Mouse (Mus musculus) left cerebral cortex, postnatal 10 days (tissue): ENCODE measurements at regions not wholly inside any gene's neighbourhood (a gene's known extent, or its start where the extent isn't known, plus 50 kb on each side); places are given as distances from the start of the nearest gene placed in this dataset.
"Not testable (repeated sequence)": the region's sequence is repeated elsewhere in the genome, so short reads cannot be mapped to it uniquely, and the experiment has no call there.

Experiments used
- DNase-seq, 2 experiments: peaks; one replicate each; pipeline ENCODE4 v3.0.0; 2021 to 2022; ENCODE audit warnings: low spot score in 2 of 2, mixed read lengths in 1 of 2; ENCODE audit errors: extremely low spot score in 1 of 2
- intact Hi-C: fragments of 180-260 bp; cut with DNase I; formaldehyde crosslinking; loops from one replicate; pipeline ENCODE4 v1.15.1; 2025

GRCm38 (mm10) chr10:69020811-69021743 is 130.2 kb upstream of the Rhobtb1 start:
- intact Hi-C loops: no loop called here
- DNase-seq: no peak

- no peak for DNase-seq
- intact Hi-C loops: no loop called here
Observed at GRCm38 (mm10) chr10:69033410-69033809, 117.8 kb upstream of the Rhobtb1 start.

- intact Hi-C loops: no loop called here
- no peak for DNase-seq
Observed at GRCm38 (mm10) chr10:69034390-69035120, 116.7 kb upstream of the Rhobtb1 start.

- intact Hi-C loops, DNase-seq: not testable (repeated sequence)
Observed at GRCm38 (mm10) chr10:69035536-69035935, 115.7 kb upstream of the Rhobtb1 start.

GRCm38 (mm10) chr10:69036096-69036495 is 115.1 kb upstream of the Rhobtb1 start:
- intact Hi-C loops: no loop called here
- DNase-seq: no peak

DNA sequence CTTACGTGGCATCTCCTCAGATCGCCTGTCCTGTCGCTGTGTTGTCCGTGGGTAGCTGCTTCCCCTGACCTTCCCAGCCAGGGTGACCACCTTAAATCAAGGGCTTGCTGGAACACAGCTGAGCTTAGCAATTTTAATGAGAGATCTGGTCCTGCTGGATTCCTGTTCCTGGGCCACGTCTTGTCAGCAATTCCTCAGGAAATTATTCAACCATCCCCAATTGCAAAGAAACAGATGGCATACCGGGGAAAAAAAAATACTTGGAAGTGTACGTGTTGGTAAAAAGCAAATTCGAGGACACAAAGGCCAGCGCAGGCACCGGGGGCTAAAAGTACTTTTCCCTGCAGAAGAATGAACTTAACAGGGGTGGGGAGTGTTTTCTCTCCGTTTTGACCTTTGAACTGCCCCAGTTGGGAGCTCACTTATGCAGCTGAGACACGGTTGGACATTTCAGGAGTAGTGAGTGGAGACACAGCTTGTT is 107.0 kb upstream of the Rhobtb1 start:
- intact Hi-C loops: no loop called here
- no peak for DNase-seq

DNA sequence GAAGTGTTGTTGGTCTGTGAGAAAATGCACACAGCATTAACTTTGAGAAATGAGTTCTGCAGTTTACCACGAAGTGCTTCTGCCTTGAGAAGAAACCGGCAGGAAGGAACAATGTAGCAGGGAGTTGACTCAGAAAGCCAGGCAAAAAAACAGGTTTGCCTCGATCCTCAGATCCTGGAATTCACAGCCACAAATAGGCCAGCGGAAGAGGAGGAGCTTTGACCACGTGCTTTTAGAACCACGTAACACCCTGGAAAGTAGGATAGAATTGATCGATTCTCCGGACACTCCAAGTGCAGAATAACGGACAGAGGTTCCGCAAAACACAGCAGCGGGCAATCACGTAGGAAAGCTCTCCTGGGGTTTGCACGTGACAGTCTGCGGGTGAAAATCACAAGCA is 106.0 kb upstream of the Rhobtb1 start:
- intact Hi-C loops: no loop called here
- no peak for DNase-seq

- intact Hi-C loops: no loop called here
- DNase-seq: no peak
Observed at GRCm38 (mm10) chr10:69046008-69046555, 105.2 kb upstream of the Rhobtb1 start.

DNA sequence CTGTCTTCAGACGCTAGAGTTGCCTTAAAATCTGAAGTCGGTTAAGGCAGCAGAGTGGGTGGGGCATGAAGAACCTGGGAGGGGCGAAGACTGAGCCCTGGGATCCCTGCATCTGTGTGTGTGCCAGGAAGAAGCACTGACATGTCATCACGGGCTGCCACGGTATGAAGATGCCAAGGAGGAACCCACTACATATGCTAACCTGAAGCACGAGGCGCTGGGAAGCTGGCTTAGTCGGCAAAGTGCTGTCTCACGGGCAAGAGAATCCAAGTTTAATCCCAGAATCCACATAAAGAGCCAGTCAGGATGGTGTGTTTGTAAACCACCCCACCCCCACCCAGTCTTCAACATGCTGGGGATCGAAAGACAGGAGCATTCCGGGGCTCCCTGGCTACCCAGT is 73.2 kb upstream of the Rhobtb1 start:
- intact Hi-C loops: no loop called here
- DNase-seq: no peak

GRCm38 (mm10) chr10:69086184-69086583 is 65.0 kb upstream of the Rhobtb1 start:
- intact Hi-C loops: no loop called here
- no peak for DNase-seq

DNA sequence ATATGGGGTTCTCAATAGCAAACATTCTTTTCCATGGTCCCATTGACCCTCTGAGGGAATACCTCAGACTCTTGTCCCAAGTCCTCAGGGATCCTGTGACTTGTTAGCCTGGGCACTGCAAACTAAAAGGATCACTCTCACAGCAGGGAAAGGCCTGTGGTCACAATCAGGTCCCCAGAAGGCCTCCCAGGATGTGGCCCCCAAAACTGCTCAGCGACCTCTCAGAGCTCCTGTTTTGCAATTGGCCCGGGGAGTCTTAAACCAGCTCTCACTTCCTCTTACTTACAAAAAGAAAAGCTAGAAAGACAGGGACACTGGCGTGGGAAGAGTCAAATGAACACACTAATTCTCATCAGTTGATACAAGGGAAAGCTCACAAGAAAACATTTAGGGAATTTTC is 59.4 kb upstream of the Rhobtb1 start:
- intact Hi-C loops: no loop called here
- DNase-seq: no peak

DNA sequence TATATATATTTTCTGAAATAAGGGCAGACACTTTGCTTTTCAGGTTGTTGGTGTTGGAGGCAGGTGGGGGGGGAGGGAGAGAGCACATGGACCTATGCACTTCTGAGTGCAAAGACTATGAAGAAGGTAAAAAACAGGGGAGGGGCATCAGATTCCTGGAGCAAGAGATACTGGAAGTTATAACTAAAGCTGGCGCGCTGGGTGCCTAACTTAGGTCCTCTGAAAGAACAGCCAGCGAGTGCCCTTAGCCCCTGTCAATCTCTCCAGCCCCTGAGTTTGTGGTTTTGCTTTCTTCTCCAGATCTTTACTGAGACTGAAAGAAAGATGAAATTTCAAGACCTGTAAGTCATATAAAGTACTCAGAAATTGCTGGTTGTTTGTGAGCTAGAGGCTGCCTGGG is 51.2 kb upstream of the Rhobtb1 start:
- intact Hi-C loops: loop anchor here (10.0 kb wide), 1 partner anchor 195 kb away; no protein-coding TSS in a partner anchor

GRCm38 (mm10) chr10:69100742-69101141 is 50.5 kb upstream of the Rhobtb1 start:
- peak in 1 of 2 experiments; percentile 32 for DNase-seq
- intact Hi-C loops: loop anchor here (10.0 kb wide), 1 partner anchor 196 kb away; no protein-coding TSS in a partner anchor

More for the DNA sequence above, 51.2 kb upstream of the Rhobtb1 start:
- no peak for DNase-seq
